Mouse (Mus musculus): ENCODE data around the gene Il6ra.

GRCm38 (mm10) chr3:89926440-89926839, 13.4 kb upstream of the Il6ra start:
- TF ChIP-seq CTCF (IDR thresholded peaks at IDR 0.05; ENCODE audit: borderline replicate concordance, control insufficient read depth, extremely low read depth, insufficient read depth, low read length, poor library complexity) (no peak), POLR2A (IDR thresholded peaks at IDR 0.05; ENCODE audit: control insufficient read depth, extremely low read depth, insufficient read depth, low read length, poor library complexity) (no peak)
